Mouse (Mus musculus): ENCODE data around the gene Ttc7b.

DNA sequence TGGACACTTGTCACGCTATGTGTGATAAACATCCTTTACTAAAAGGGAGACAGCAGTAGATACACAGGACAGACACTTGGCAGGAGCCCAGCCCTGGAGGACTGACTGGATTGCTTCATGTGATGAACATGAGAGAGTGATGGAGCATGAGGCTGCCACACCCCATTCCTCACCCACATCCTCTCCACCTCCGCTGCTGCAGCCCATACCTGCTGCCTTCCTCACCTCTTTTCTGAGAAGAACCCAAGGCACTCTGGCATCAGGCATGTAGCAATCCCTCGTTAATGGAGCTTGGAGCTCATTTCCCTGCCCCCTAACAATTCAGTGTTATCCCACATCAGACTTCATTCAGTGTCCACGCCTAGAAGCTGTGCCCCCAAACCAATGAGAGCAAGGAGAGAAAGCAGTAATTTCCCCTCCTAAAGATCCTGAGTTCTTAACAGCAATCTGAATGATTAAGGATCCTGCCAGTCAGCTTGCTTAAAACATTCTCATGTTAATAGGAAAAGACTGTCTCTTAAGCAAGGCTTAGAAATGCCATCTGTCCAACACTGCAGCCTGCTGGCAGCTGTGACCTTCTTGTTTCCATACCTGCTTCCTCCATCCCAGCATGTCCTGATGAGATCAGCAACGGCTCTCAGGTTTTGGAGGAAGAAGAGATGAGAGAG is 183.1 kb downstream of the Ttc7b start:
- no peak for TF ChIP-seq CTCF (IDR thresholded peaks at IDR 0.05; ENCODE audit: low read depth, low read length)
- no peak for TF ChIP-seq POLR2A (IDR thresholded peaks at IDR 0.05; ENCODE audit: extremely low read depth, insufficient read depth, low read length)
